Comparison of ENCODE assay signal across 14 mouse cellular contexts in genomic region chr9:63136756-63137614, GRCm38 (mm10). TPM values are rescaled to one million over a fixed set of nuclear protein-coding genes. Genes with fewer than 3 reads are reported as not detected.
DNase-seq lines count a peak whose midpoint lies in the region; ATAC-seq and TF ChIP-seq lines count a peak whose summit lies in the region.
"Had no signal": no experiment of that assay in that cellular context is flagged by ENCODE, and none has a peak within 500 bp of the region (broad histone marks: within the 10 kb centered on the region; RNA-seq: fewer than 3 reads in every experiment).

No protein-coding gene starts in this region.

- dilution Hi-C loops in CH12.LX (cut with MboI; ENCODE audit: extremely low pct_ligation_motif_present, extremely low pct_unique_long_range_greater_than_20kb, low sequenced_read_pairs) = no loop called here

- H3K9ac ChIP-seq in heart, postnatal 0 days (replicated peaks; ENCODE audit: low read depth, low read length) = no peak overlapping the region
- no peak overlapping the region for H3K9ac ChIP-seq in CH12.LX (ENCODE audit: insufficient read depth, low read depth)
- no peak overlapping the region for H3K9ac ChIP-seq in limb, embryonic 11.5 days (ENCODE audit: low read length)
- no peak overlapping the region for H3K9ac ChIP-seq in liver, embryonic 11.5 days (ENCODE audit: low read depth, low read length)

- no peak for TF ChIP-seq CTCF in heart, postnatal 0 days (IDR thresholded peaks at IDR 0.05; ENCODE audit: low read depth)
- TF ChIP-seq CTCF in CH12.LX (conservative IDR thresholded peaks at IDR 0.05 in 1 of 2, IDR thresholded peaks at IDR 0.05 in 1 of 2; ENCODE audit: low read depth in 2 of 2, low read length in 2 of 2) = no peak

- no peak overlapping the region for H3K27ac ChIP-seq in heart, postnatal 0 days (ENCODE audit: low read depth)
- H3K27ac ChIP-seq in CH12.LX (ENCODE audit: insufficient read depth, low read depth) = no peak overlapping the region
- no peak overlapping the region for H3K27ac ChIP-seq in limb, embryonic 11.5 days (replicated peaks; ENCODE audit: low read depth, low read length)
- no peak overlapping the region for H3K27ac ChIP-seq in liver, embryonic 11.5 days (ENCODE audit: low read depth, low read length)

- 9% methylated on average over 19 of the region's 19 CpGs for WGBS in heart, postnatal 0 days
- WGBS in limb, embryonic 11.5 days = 3% methylated on average over 19 of the region's 19 CpGs
- WGBS in liver, embryonic 11.5 days = 3% methylated on average over 19 of the region's 19 CpGs

- no peak overlapping the region for H3K4me2 ChIP-seq in heart, postnatal 0 days (ENCODE audit: low read depth, low read length)
- H3K4me2 ChIP-seq in CH12.LX (ENCODE audit: insufficient read depth, low read depth, poor library complexity, severe bottlenecking) = peak overlapping the region; percentile 64
- no peak overlapping the region for H3K4me2 ChIP-seq in limb, embryonic 11.5 days (ENCODE audit: low read depth, severe bottlenecking)
- H3K4me2 ChIP-seq in liver, embryonic 11.5 days = no peak overlapping the region

- in situ Hi-C loops in CH12.LX (cut with MboI; ENCODE audit: low pct_ligation_motif_present, low pct_unique_long_range_greater_than_20kb, low sequenced_read_pairs) = loop anchor here (10.0 kb wide), 3 partner anchors 328 to 708 kb away; no protein-coding TSS in a partner anchor

- intact Hi-C loops in heart, postnatal 10 days (cut with DNase I) = loop anchor here (1.0 to 10.0 kb wide), 6 partner anchors 198 to 707 kb away; partner anchors contain the start of genes 2300009A05Rik and Smad3

- H3K4me3 ChIP-seq in heart, postnatal 0 days (ENCODE audit: low read depth, low read length) = 0 out of 2 replicates have a peak overlapping the region, but pooled peaks have one; percentile 1
- H3K4me3 ChIP-seq in CH12.LX (replicated peaks in 1 of 3; ENCODE audit: low read depth in 2 of 3, low read length in 2 of 3, poor library complexity in 1 of 3) = peak overlapping the region in 1 of 3 experiments; percentile 13
- H3K4me3 ChIP-seq in limb, embryonic 11.5 days (ENCODE audit: low read depth, low read length) = no peak overlapping the region
- no peak overlapping the region for H3K4me3 ChIP-seq in liver, embryonic 11.5 days (ENCODE audit: low read depth, low read length)

- peaks cover 6% of the 10 kb centered on the region; the same call in 1 of the 2 replicates for H3K4me1 ChIP-seq in heart, postnatal 0 days (ENCODE audit: control insufficient read depth, insufficient read depth)
- H3K4me1 ChIP-seq in CH12.LX (ENCODE audit: control insufficient read depth in 1 of 2, insufficient read depth in 2 of 2) = peaks cover 1 to 40% of the 10 kb centered on the region in 2 experiments; a peak in 2 of 4 replicates
- H3K4me1 ChIP-seq in limb, embryonic 11.5 days (ENCODE audit: control insufficient read depth, insufficient read depth, low read length) = peaks cover 4% of the 10 kb centered on the region
- peaks cover 15% of the 10 kb centered on the region for H3K4me1 ChIP-seq in liver, embryonic 11.5 days (replicated peaks; ENCODE audit: control insufficient read depth, insufficient read depth, low read length)

- TF ChIP-seq RAD21 in CH12.LX (IDR thresholded peaks at IDR 0.05; ENCODE audit: low read depth, low read length) = no peak; the same call in 1 of the 2 replicates

- peaks cover 86% of the 10 kb centered on the region for H3K27me3 ChIP-seq in heart, postnatal 0 days (ENCODE audit: control insufficient read depth, insufficient read depth, low read length)
- peaks cover 20% of the 10 kb centered on the region for H3K27me3 ChIP-seq in CH12.LX (replicated peaks)
- H3K27me3 ChIP-seq in limb, embryonic 11.5 days (ENCODE audit: control insufficient read depth, insufficient read depth, low read length) = peaks cover 76% of the 10 kb centered on the region
- H3K27me3 ChIP-seq in liver, embryonic 11.5 days (replicated peaks; ENCODE audit: control insufficient read depth, insufficient read depth, low read length) = peaks cover 85% of the 10 kb centered on the region

- DNase-seq in heart, postnatal 0 days (ENCODE audit: low spot score) = no peak
- no peak for DNase-seq in heart, postnatal 10 days
- peak; percentile 23 for DNase-seq in CH12.LX (ENCODE audit: extremely low read depth)
- DNase-seq in ZHBTc4 (ENCODE audit: low read depth, low spot score) = peak; percentile 43
- DNase-seq in limb, embryonic 11.5 days (ENCODE audit: low spot score) = peak; percentile 61
- DNase-seq in spleen, postnatal 36 days (ENCODE audit: low spot score in 2 of 2) = no peak
- DNase-seq in liver, embryonic 11.5 days (ENCODE audit: low spot score) = no peak
- DNase-seq: gastrocnemius, postnatal 36 days; heart, postnatal 14 days; kidney, postnatal 10 days; spleen, adult 18-20 months; thymus, adult 2 months had no signal

- no peak for TF ChIP-seq EP300 in heart, postnatal 0 days (IDR thresholded peaks at IDR 0.05; ENCODE audit: low read depth)
- TF ChIP-seq EP300 in CH12.LX (IDR thresholded peaks at IDR 0.05; ENCODE audit: low read length) = no peak; the same call in 1 of the 2 replicates

- no peak for TF ChIP-seq POLR2A in CH12.LX (IDR thresholded peaks at IDR 0.05; ENCODE audit: low read depth, low read length)

- ATAC-seq in heart, postnatal 0 days (ENCODE audit: insufficient read depth, low read depth) = no peak
- ATAC-seq in limb, embryonic 11.5 days (ENCODE audit: insufficient number of reproducible peaks, low FRiP score, low TSS enrichment, low read depth) = no peak
- ATAC-seq in liver, embryonic 11.5 days (replicated peaks; ENCODE audit: low FRiP score) = no peak

- H3K9me3 ChIP-seq in heart, postnatal 0 days (replicated peaks; ENCODE audit: control insufficient read depth, low read length) = no peaks in the 10 kb centered on the region
- peaks cover 5% of the 10 kb centered on the region for H3K9me3 ChIP-seq in CH12.LX (replicated peaks; ENCODE audit: low read length)
- H3K9me3 ChIP-seq in limb, embryonic 11.5 days (ENCODE audit: control insufficient read depth, low read length) = no peaks in the 10 kb centered on the region
- H3K9me3 ChIP-seq in liver, embryonic 11.5 days (ENCODE audit: control insufficient read depth, low read length) = no peaks in the 10 kb centered on the region

- H3K79me2 ChIP-seq in CH12.LX (replicated peaks; ENCODE audit: control insufficient read depth, extremely low read depth, insufficient read depth, poor library complexity, severe bottlenecking) = no peaks in the 10 kb centered on the region

- no peaks in the 10 kb centered on the region for H3K36me3 ChIP-seq in heart, postnatal 0 days (replicated peaks; ENCODE audit: control insufficient read depth, insufficient read depth, low read length)
- H3K36me3 ChIP-seq in CH12.LX (replicated peaks in 1 of 2; ENCODE audit: control insufficient read depth in 1 of 2, insufficient read depth in 1 of 2, low read length in 1 of 2) = no peaks in the 10 kb centered on the region
- no peaks in the 10 kb centered on the region for H3K36me3 ChIP-seq in limb, embryonic 11.5 days (ENCODE audit: control insufficient read depth, insufficient read depth, low read length)
- H3K36me3 ChIP-seq in liver, embryonic 11.5 days (ENCODE audit: control insufficient read depth, insufficient read depth, low read length) = no peaks in the 10 kb centered on the region

TF ChIP-seq in CH12.LX, 34 proteins besides CTCF, POLR2A, EP300 and RAD21:
- TF ChIP-seq ELF1 (IDR thresholded peaks at IDR 0.05; ENCODE audit: low read depth, low read length) (peak; percentile 40; the same call in 1 of the 2 replicates), NELFE (IDR thresholded peaks at IDR 0.05; ENCODE audit: low read depth, low read length) (no peak), TBP (conservative IDR thresholded peaks at IDR 0.05; ENCODE audit: low read depth, low read length) (no peak), MYC (IDR thresholded peaks at IDR 0.05; ENCODE audit: low read depth, low read length) (no peak), IRF4 (IDR thresholded peaks at IDR 0.05; ENCODE audit: low read depth, low read length) (peak; percentile 43; the same call in 1 of the 2 replicates), KAT2A (IDR thresholded peaks at IDR 0.05; ENCODE audit: insufficient replicate concordance, low read length) (0 out of 2 replicates have a peak, but pooled peaks have one; percentile 20)

RNA-seq across cellular contexts. Expression of gene Skor1, which starts 11.8 kb away (rescaled TPM):
- total RNA-seq in heart, postnatal 0 days (2014; rRNA removed; ENCODE audit: low replicate concordance) = not detected in 2 replicates
- not detected in 2 replicates for polyA plus RNA-seq in heart, postnatal 0 days (2015; fragmentation: Nextera tagmentation; extraction: Ambion mirVana)
- total RNA-seq in heart, postnatal 10 days (2021) = under 1 TPM; 0.07 to 0.22 TPM
- not detected in 2 replicates for total RNA-seq in CH12.LX (2012; rRNA removed)
- not detected in 2 replicates for total RNA-seq in CH12.LX (2014; rRNA removed)
- not detected in 2 replicates for polyA plus RNA-seq in CH12.LX (2012; ENCODE audit: insufficient read length, low read depth)
- 0.12 TPM in 1 of 2 replicates, not detected in the other for polyA plus RNA-seq in limb, embryonic 11.5 days (2014; fragmentation: Nextera tagmentation; extraction: Ambion mirVana)
- not detected in 2 replicates for polyA plus RNA-seq in liver, embryonic 11.5 days (2014; fragmentation: Nextera tagmentation; extraction: Ambion mirVana)
- total RNA-seq: common myeloid progenitor, adult 5-6 weeks; heart, postnatal 14 days had no signal
- polyA plus RNA-seq: liver, embryonic 16.5 days had no signal

Comparison
In these comparisons a context has a peak if more than half of its experiments do, and no peak if none do; other contexts are left out.
1. DNase-seq: peak in CH12.LX (single experiment), ZHBTc4 (single experiment) and limb, embryonic 11.5 days (single experiment); none in heart, postnatal 0 days (single experiment), heart, postnatal 10 days (0 of 2), spleen, postnatal 36 days (0 of 2) and liver, embryonic 11.5 days (single experiment).